Mouse (Mus musculus): ENCODE measurements around the gene Zfp871. TPM values are rescaled to one million over a fixed set of nuclear protein-coding genes. Genes with fewer than 3 reads are reported as not detected.
"Not testable (repeated sequence)": the region's sequence is repeated elsewhere in the genome, so short reads cannot be mapped to it uniquely, and the experiment has no call there.

Zfp871 gene
- polyA plus RNA-seq, 1 experiment from 2014 or later = 38.6 TPM

- no peaks in the 10 kb centered on the region for H3K27me3 ChIP-seq (ENCODE audit: insufficient read depth, poor library complexity, severe bottlenecking)
- no peaks in the 10 kb centered on the region for H3K4me1 ChIP-seq (replicated peaks)
- peaks cover 25% of the 10 kb centered on the region for H3K9me3 ChIP-seq
- no peak for DNase-seq (ENCODE audit: low spot score)
- no peak overlapping the region for H3K4me3 ChIP-seq
- H3K27ac ChIP-seq = no peak overlapping the region
- 89% methylated on average over 7 of the region's 7 CpGs for WGBS
- no peaks in the 10 kb centered on the region for H3K36me3 ChIP-seq
Observed at GRCm38 (mm10) chr17:32722771-32723170, 65.3 kb downstream of the Zfp871 start.

- DNase-seq (ENCODE audit: low spot score); H3K4me1 ChIP-seq (replicated peaks); H3K4me3 ChIP-seq; H3K36me3 ChIP-seq; H3K27me3 ChIP-seq (ENCODE audit: insufficient read depth, poor library complexity, severe bottlenecking); H3K27ac ChIP-seq: not testable (repeated sequence)
- 82% methylated on average over 1 of the region's 1 CpGs for WGBS
- H3K9me3 ChIP-seq = peaks cover 29% of the 10 kb centered on the region
Observed at GRCm38 (mm10) chr17:32722151-32722550, 65.9 kb downstream of the Zfp871 start.

Other genes with a start within 250 kb of the Zfp871 start
- not detected in 2 replicates for gene Cyp4f37, start 167.0 kb downstream of the Zfp871 start, polyA plus RNA-seq (2016; fragmentation: Nextera tagmentation; extraction: Ambion mirVana)
- not detected in 2 replicates for gene Cyp4f40, start 129.4 kb downstream of the Zfp871 start, polyA plus RNA-seq (2016; fragmentation: Nextera tagmentation; extraction: Ambion mirVana)
- gene Cyp4f15, start 102.7 kb downstream of the Zfp871 start, polyA plus RNA-seq (2016; fragmentation: Nextera tagmentation; extraction: Ambion mirVana) = 2.3 and 3.8 TPM in 2 replicates
- 26.1 and 33.1 TPM in 2 replicates for gene Zfp811, start 21.6 kb upstream of the Zfp871 start, polyA plus RNA-seq (2016; fragmentation: Nextera tagmentation; extraction: Ambion mirVana)
- gene Zfp799, start 42.0 kb upstream of the Zfp871 start, polyA plus RNA-seq (2016; fragmentation: Nextera tagmentation; extraction: Ambion mirVana) = 12.9 and 14.5 TPM in 2 replicates
- 6.9 and 7.4 TPM in 2 replicates for gene Zfp870, start 103.4 kb upstream of the Zfp871 start, polyA plus RNA-seq (2016; fragmentation: Nextera tagmentation; extraction: Ambion mirVana)
- not detected in 2 replicates for gene Cyp4f14, start 129.1 kb upstream of the Zfp871 start, polyA plus RNA-seq (2016; fragmentation: Nextera tagmentation; extraction: Ambion mirVana)
- gene Cyp4f13, start 159.1 kb upstream of the Zfp871 start, polyA plus RNA-seq (2016; fragmentation: Nextera tagmentation; extraction: Ambion mirVana) = 3.5 and 4.3 TPM in 2 replicates
- 10.7 and 11.8 TPM in 2 replicates for gene Zfp472, start 177.5 kb upstream of the Zfp871 start, polyA plus RNA-seq (2016; fragmentation: Nextera tagmentation; extraction: Ambion mirVana)
- gene Zfp952, start 204.8 kb upstream of the Zfp871 start, polyA plus RNA-seq (2016; fragmentation: Nextera tagmentation; extraction: Ambion mirVana) = 13.2 and 13.9 TPM in 2 replicates
- gene Zfp763, start 245.1 kb upstream of the Zfp871 start, polyA plus RNA-seq (2016; fragmentation: Nextera tagmentation; extraction: Ambion mirVana) = 12.6 and 16.2 TPM in 2 replicates